Mouse (Mus musculus) olfactory bulb, adult 2 months (tissue): ENCODE results near the gene Ankrd44.

Experiments used
- CTCF ChIP-seq: fragments of 200-500 bp; IDR thresholded peaks from 2 replicates; pipeline ENCODE4 v1.5.1; 2012; ENCODE audit warnings: low read depth, mild to moderate bottlenecking, low read length, moderate library complexity; ENCODE audit not compliant: insufficient read depth
- POLR2A ChIP-seq: fragments of 200-500 bp; IDR thresholded peaks from 2 replicates; pipeline ENCODE4 v1.6.1; 2012; ENCODE audit warnings: mild to moderate bottlenecking, low read depth, low read length, moderate library complexity; ENCODE audit not compliant: insufficient read depth

GRCm38 (mm10) chr1:54665095-54665494 lies 261.1 kb downstream of the Ankrd44 start:
- TF ChIP-seq CTCF: no peak
- TF ChIP-seq POLR2A: no peak
